Mouse (Mus musculus): ENCODE results near the gene Aggf1. TPM values are rescaled to one million over a fixed set of nuclear protein-coding genes. Genes with fewer than 3 reads are reported as not detected.

Gene Aggf1
- total RNA-seq (2014; rRNA removed; ENCODE audit: low replicate concordance) (14.8 and 17.9 TPM in 2 replicates), polyA plus RNA-seq (2015; fragmentation: Nextera tagmentation; extraction: Ambion mirVana) (16.6 and 19.0 TPM in 2 replicates)

DNA sequence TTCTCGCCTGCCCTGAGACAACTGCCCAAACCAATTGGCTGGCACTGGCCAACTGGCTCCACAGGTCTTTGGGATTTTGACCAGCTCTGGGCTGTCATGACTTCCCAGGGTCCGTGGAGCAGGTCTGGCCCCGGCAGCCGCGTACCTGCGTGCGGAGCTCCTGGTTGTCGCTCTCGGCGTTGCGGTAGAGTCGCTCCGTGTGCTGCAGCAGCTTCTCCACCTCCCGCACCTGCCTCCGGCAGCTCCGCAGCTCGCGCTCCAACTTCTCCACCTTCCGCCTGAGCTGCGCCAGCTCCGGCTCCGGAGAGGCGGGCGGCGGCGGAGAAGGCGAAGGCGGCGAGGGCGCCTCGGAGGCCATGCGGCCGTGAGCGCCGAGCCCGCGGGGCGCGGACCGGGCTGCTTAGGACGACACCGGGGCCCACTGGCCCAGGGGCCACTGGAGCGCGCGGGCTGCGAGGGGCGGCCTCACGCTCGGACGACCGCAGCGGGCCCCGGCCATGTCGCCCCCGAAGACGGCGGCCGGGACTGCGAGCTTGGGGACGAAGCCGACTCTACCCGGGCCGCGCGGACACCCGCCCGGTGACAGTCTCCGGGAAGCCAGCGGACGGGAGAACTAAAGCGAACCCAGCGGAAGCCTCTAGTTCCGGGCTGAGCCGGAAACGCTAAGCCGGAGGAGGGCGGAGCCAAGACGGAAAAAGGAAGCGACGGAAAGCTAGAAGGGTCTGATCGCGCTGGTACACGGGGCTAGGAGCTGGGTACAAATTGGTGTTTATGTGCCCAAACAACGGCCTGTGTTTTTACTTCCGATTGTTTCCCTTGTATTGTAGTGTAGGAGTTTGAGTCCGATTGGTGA, at the start of gene Aggf1:
Gene Aggf1, minus strand, starts transcription at position 652 of the 853 bp plus-strand sequence.
- peak within 1 kb of the TSS; percentile 88 for H3K9ac ChIP-seq (replicated peaks; ENCODE audit: low read depth, low read length)
- no peaks in the 10 kb centered on the region for H3K27me3 ChIP-seq (ENCODE audit: control insufficient read depth, insufficient read depth, low read length)
- WGBS = under 1% methylated on average over 81 of the region's 86 CpGs
- peak within 1 kb of the TSS; percentile 89 for H3K27ac ChIP-seq (ENCODE audit: low read depth)
- TF ChIP-seq EP300 (IDR thresholded peaks at IDR 0.05; ENCODE audit: low read depth) (no peak), CTCF (IDR thresholded peaks at IDR 0.05; ENCODE audit: low read depth) (no peak)
- H3K4me3 ChIP-seq (ENCODE audit: low read depth, low read length) = peak within 1 kb of the TSS; percentile 86
- peaks cover 13% of the 10 kb centered on the region for H3K4me1 ChIP-seq (ENCODE audit: control insufficient read depth, insufficient read depth)
- peak; percentile 96 for ATAC-seq (ENCODE audit: insufficient read depth, low read depth)
- H3K9me3 ChIP-seq (replicated peaks; ENCODE audit: control insufficient read depth, low read length) = no peaks in the 10 kb centered on the region
- DNase-seq (ENCODE audit: low spot score) = peak; percentile 94
- H3K4me2 ChIP-seq (ENCODE audit: low read depth, low read length) = peak within 1 kb of the TSS; percentile 85
- H3K36me3 ChIP-seq (replicated peaks; ENCODE audit: control insufficient read depth, insufficient read depth, low read length) = peaks cover 16% of the 10 kb centered on the region

DNA sequence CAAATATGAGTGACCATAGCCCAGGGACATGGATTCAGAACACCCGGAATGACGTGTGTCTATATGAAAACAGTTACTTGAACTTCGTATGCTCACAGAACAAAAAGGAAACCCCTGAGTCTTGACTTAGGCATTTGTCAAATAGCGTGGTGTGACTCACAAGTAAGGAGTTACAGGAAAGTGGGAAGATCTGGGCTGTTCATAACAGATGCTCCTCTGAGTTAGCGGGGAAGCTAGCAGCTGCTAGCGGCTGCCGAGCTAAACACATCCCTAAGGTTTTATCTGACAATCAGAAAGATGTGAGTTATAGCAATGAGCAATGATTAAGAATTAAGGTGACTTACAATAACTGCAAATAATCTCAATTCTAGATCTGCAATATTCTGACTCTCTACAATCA, 49.8 kb upstream of the Aggf1 start:
- DNase-seq (ENCODE audit: low spot score) (peak; percentile 9), ATAC-seq (ENCODE audit: insufficient read depth, low read depth) (peak; percentile 39; the same call in 1 of the 2 replicates)
- H3K4me2 ChIP-seq (ENCODE audit: low read depth, low read length) = no peak overlapping the region
- WGBS = 65% methylated on average over 7 of the region's 7 CpGs
- H3K36me3 ChIP-seq (replicated peaks; ENCODE audit: control insufficient read depth, insufficient read depth, low read length) = no peaks in the 10 kb centered on the region
- H3K27ac ChIP-seq (ENCODE audit: low read depth) = no peak overlapping the region
- H3K9ac ChIP-seq (replicated peaks; ENCODE audit: low read depth, low read length) = no peak overlapping the region
- no peak overlapping the region for H3K4me3 ChIP-seq (ENCODE audit: low read depth, low read length)
- no peaks in the 10 kb centered on the region for H3K9me3 ChIP-seq (replicated peaks; ENCODE audit: control insufficient read depth, low read length)
- no peak for TF ChIP-seq EP300 (IDR thresholded peaks at IDR 0.05; ENCODE audit: low read depth)
- no peak for TF ChIP-seq CTCF (IDR thresholded peaks at IDR 0.05; ENCODE audit: low read depth)
- H3K27me3 ChIP-seq (ENCODE audit: control insufficient read depth, insufficient read depth, low read length) = no peaks in the 10 kb centered on the region
- H3K4me1 ChIP-seq (ENCODE audit: control insufficient read depth, insufficient read depth) = peaks cover 14% of the 10 kb centered on the region; the same call in 1 of the 2 replicates

DNA sequence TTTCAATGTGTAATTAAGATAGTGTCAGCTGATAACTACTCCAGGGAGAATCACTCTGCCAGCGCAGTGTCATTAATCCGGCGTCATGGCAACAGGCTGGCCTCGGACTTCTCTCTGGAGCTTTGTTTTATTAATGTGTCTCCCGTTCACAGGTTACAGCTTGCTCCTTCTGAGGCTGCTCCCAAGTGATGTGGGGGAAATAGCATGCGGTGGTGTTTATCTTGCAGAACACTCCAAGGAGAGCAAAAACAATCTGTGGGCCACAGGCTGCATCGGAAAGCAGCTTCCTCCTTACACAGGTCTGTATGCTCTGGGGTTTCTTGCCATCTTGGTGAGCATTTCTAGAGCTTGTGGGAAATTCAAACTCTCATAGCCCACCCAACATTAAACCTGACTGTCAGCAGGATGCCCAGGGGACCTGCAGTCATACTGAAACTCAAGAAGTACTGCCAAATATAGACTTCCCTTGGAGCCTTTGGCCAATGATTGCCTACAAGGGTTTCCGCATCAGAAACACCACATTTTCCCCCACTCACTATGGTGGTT, 44.1 kb upstream of the Aggf1 start:
- 29% methylated on average over 8 of the region's 8 CpGs for WGBS

DNA sequence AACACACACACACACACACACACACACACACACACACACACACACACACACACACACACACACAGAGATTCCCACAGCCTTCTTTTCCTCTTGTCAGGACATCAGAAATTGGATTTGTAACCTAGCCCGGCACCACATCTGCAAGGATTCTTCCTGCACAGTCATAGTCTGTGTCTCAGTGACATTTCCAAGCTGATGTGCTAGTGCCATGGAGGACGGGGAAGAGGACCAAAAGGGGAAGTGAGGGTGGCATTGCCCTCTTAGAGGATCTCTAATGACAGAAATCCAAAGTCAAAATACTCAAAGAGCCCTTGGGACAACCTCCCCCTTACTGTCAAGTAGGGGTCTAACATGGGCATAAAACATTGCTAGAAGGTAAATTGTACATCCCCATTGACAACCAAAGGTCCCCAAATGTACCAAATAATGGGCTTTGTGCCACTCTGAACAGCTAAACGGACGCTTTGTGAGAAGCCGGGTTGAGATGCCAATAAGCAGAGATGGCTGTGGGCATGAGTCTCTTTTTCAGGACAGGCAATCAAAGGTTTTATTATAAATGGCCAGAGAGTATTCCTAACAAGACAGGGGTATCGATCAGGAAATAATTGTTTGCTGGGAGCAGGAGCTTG, 43.5 kb upstream of the Aggf1 start:
- no peak overlapping the region for H3K4me3 ChIP-seq (ENCODE audit: low read depth, low read length)
- no peak overlapping the region for H3K27ac ChIP-seq (ENCODE audit: low read depth)
- no peaks in the 10 kb centered on the region for H3K36me3 ChIP-seq (replicated peaks; ENCODE audit: control insufficient read depth, insufficient read depth, low read length)
- H3K9ac ChIP-seq (replicated peaks; ENCODE audit: low read depth, low read length) = no peak overlapping the region
- H3K4me1 ChIP-seq (ENCODE audit: control insufficient read depth, insufficient read depth) = no peaks in the 10 kb centered on the region
- H3K27me3 ChIP-seq (ENCODE audit: control insufficient read depth, insufficient read depth, low read length) = 0 out of 2 replicates have a peak, but pooled peaks cover 13% of the 10 kb centered on the region
- TF ChIP-seq CTCF (IDR thresholded peaks at IDR 0.05; ENCODE audit: low read depth) (no peak), EP300 (IDR thresholded peaks at IDR 0.05; ENCODE audit: low read depth) (no peak)
- ATAC-seq (ENCODE audit: insufficient read depth, low read depth) (no peak), DNase-seq (ENCODE audit: low spot score) (no peak)
- H3K9me3 ChIP-seq (replicated peaks; ENCODE audit: control insufficient read depth, low read length) = no peaks in the 10 kb centered on the region
- H3K4me2 ChIP-seq (ENCODE audit: low read depth, low read length) = no peak overlapping the region
- 51% methylated on average over 6 of the region's 6 CpGs for WGBS

More for the DNA sequence above, 44.1 kb upstream of the Aggf1 start:
- TF ChIP-seq CTCF (IDR thresholded peaks at IDR 0.05; ENCODE audit: low read depth) (no peak), EP300 (IDR thresholded peaks at IDR 0.05; ENCODE audit: low read depth) (no peak)
- no peak overlapping the region for H3K9ac ChIP-seq (replicated peaks; ENCODE audit: low read depth, low read length)
- no peak overlapping the region for H3K4me2 ChIP-seq (ENCODE audit: low read depth, low read length)
- no peak overlapping the region for H3K27ac ChIP-seq (ENCODE audit: low read depth)
- H3K4me3 ChIP-seq (ENCODE audit: low read depth, low read length) = no peak overlapping the region
- no peak for DNase-seq (ENCODE audit: low spot score)
- no peaks in the 10 kb centered on the region for H3K4me1 ChIP-seq (ENCODE audit: control insufficient read depth, insufficient read depth)
- H3K27me3 ChIP-seq (ENCODE audit: control insufficient read depth, insufficient read depth, low read length) = 0 out of 2 replicates have a peak, but pooled peaks cover 13% of the 10 kb centered on the region
- no peak for ATAC-seq (ENCODE audit: insufficient read depth, low read depth)
- H3K9me3 ChIP-seq (replicated peaks; ENCODE audit: control insufficient read depth, low read length) = no peaks in the 10 kb centered on the region
- no peaks in the 10 kb centered on the region for H3K36me3 ChIP-seq (replicated peaks; ENCODE audit: control insufficient read depth, insufficient read depth, low read length)

DNA sequence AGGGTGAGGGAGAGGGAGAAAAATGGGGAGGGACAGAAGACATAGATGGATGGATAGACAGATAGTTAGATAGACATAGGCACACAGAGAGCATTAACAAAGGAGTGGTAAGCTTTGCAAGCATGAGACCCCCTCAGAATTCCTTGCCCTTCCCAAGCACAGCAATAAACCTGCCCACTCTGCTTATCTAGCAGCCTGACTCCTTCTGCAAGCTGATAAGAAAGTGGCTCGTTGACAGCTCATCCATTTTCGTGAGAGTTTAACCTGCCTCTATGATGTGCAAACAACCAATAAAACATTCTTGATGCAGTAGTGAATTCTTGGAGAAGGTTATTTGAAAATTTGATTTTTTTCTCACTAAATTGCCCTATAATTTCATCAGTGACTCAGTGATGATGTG, 37.1 kb upstream of the Aggf1 start:
- Histone ChIP-seq H3K36me3 (replicated peaks; ENCODE audit: control insufficient read depth, insufficient read depth, low read length) (no peaks in the 10 kb centered on the region), H3K27ac (ENCODE audit: low read depth) (no peak overlapping the region), H3K4me2 (ENCODE audit: low read depth, low read length) (no peak overlapping the region), H3K9ac (replicated peaks; ENCODE audit: low read depth, low read length) (no peak overlapping the region), H3K9me3 (replicated peaks; ENCODE audit: control insufficient read depth, low read length) (no peaks in the 10 kb centered on the region), H3K27me3 (ENCODE audit: control insufficient read depth, insufficient read depth, low read length) (no peaks in the 10 kb centered on the region), H3K4me1 (ENCODE audit: control insufficient read depth, insufficient read depth) (no peaks in the 10 kb centered on the region), H3K4me3 (ENCODE audit: low read depth, low read length) (no peak overlapping the region)
- ATAC-seq (ENCODE audit: insufficient read depth, low read depth) (no peak), DNase-seq (ENCODE audit: low spot score) (no peak)
- TF ChIP-seq EP300 (IDR thresholded peaks at IDR 0.05; ENCODE audit: low read depth) (no peak), CTCF (IDR thresholded peaks at IDR 0.05; ENCODE audit: low read depth) (no peak)
- 15% methylated on average over 2 of the region's 2 CpGs for WGBS

All from heart, postnatal 0 days (tissue).